Mouse (Mus musculus): ENCODE measurements around the gene Fbxo28.

DNA sequence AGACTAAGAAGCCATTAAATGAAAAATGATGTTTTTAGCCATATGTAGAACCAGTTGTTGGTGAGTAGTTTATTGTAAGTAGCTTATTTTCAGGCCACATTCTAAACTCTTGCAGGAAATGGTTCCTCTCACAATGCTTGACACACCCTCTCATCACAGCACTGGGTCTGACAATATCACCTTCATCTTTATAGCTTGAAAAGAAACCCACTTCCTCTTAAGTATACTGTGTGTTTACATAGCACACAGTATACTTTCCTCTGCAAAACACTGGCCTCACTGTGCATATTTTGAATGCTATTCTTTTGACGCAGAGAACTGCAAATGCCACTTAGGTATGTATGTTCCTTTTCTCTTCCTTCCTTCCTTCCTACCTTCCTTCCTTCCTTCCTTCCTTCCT lies 16.7 kb upstream of the Fbxo28 start:
- TF ChIP-seq SMC3 (IDR thresholded peaks at IDR 0.05; ENCODE audit: low read depth, low read length) (no peak), HCFC1 (IDR thresholded peaks at IDR 0.05; ENCODE audit: low read depth, low read length) (peak; percentile 27; the same call in 1 of the 2 replicates), CTCF (IDR thresholded peaks at IDR 0.05 in 2 of 3, conservative IDR thresholded peaks at IDR 0.05 in 1 of 3; ENCODE audit: control insufficient read depth in 1 of 3, insufficient read depth in 1 of 3, low read depth in 2 of 3, low read length in 3 of 3, poor library complexity in 1 of 3, severe bottlenecking in 1 of 3) (no peak), TCF12 (IDR thresholded peaks at IDR 0.05; ENCODE audit: low read depth, low read length) (no peak), TAL1 (IDR thresholded peaks at IDR 0.05; ENCODE audit: low read length) (no peak)

Measured in MEL (cell line).